Mouse (Mus musculus): Measurements from ENCODE around the gene Nab2. TPM values are rescaled to one million over a fixed set of nuclear protein-coding genes. Genes with fewer than 3 reads are reported as not detected.
A peak's percentile ranks its signal among the peaks of the same experiment; 100 is the strongest.

Nab2 gene
- polyA plus RNA-seq, 1 experiment from 2014 or later = 6.8 TPM

DNA sequence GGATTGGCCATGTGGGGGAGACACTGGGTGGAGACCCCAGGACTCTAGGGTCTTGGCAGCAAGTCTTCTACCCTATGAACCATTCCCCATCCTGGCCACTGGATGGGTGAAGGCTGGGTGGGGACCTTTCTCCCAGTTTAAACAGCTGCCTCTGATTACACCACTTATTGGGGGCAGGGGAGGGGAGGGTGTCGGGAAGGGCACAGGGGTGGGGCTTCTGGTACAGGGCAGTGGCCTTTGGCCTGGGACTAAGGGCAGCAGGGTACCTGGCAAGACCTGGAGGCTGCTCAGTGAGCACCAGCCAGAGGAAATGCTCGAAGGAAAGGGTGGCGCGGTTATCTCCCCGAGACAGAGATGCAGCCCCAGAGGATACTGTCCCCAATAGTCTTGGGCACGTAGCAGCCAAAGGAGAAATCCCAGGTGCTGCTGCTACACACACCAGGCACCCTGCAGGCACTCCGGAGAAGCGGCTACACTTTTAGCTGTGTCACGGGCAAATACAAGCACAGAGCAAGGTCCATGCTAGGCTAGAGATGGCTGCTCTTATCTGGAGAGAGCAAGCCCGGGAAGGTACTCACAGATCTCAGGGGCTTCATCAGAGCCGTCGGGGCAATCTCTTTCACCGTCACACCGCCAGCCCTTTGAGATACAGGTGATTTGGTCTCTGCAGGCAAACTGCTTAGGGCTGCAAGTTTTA is 56.1 kb downstream of the Nab2 start:
- Histone ChIP-seq H3K27ac (replicated peaks) (peak overlapping the region; percentile 24; the same call in 1 of the 2 replicates), H3K9me3 (ENCODE audit: control insufficient read depth, low read length) (no peaks in the 10 kb centered on the region), H3K4me1 (replicated peaks; ENCODE audit: control insufficient read depth, insufficient read depth) (peaks cover 6% of the 10 kb centered on the region), H3K4me3 (ENCODE audit: low read depth, low read length) (no peak overlapping the region), H3K36me3 (ENCODE audit: control insufficient read depth, insufficient read depth, low read length) (peaks cover 17% of the 10 kb centered on the region), H3K27me3 (ENCODE audit: control insufficient read depth, insufficient read depth, low read length) (no peaks in the 10 kb centered on the region), H3K9ac (ENCODE audit: low read length) (no peak overlapping the region), H3K4me2 (replicated peaks; ENCODE audit: low read depth) (no peak overlapping the region)
- TF ChIP-seq CTCF (IDR thresholded peaks at IDR 0.05; ENCODE audit: low read depth) = 0 out of 2 replicates have a peak, but pooled peaks have one; percentile 5
- TF ChIP-seq EP300 (optimal IDR thresholded peaks at IDR 0.05) = no peak
- WGBS = 73% methylated on average over 14 of the region's 14 CpGs
- DNase-seq (ENCODE audit: low spot score) = peak; percentile 38
- ATAC-seq (ENCODE audit: low FRiP score, low TSS enrichment) = peak; percentile 53

Other genes with a start within 250 kb of the Nab2 start
- gene Stac3, start 166.9 kb downstream of the Nab2 start, polyA plus RNA-seq (2015; fragmentation: Nextera tagmentation; extraction: Ambion mirVana) = 0.23 and 0.40 TPM in 2 replicates
- gene Ndufa4l2, start 153.6 kb downstream of the Nab2 start, polyA plus RNA-seq (2015; fragmentation: Nextera tagmentation; extraction: Ambion mirVana) = 58.2 and 72.8 TPM in 2 replicates
- gene Shmt2, start 146.1 kb downstream of the Nab2 start, polyA plus RNA-seq (2015; fragmentation: Nextera tagmentation; extraction: Ambion mirVana) = 38.9 and 40.9 TPM in 2 replicates
- 2.7 and 4.0 TPM in 2 replicates for gene Nxph4, start 134.0 kb downstream of the Nab2 start, polyA plus RNA-seq (2015; fragmentation: Nextera tagmentation; extraction: Ambion mirVana)
- gene Lrp1, start 47.4 kb downstream of the Nab2 start, polyA plus RNA-seq (2015; fragmentation: Nextera tagmentation; extraction: Ambion mirVana) = 32.7 and 37.4 TPM in 2 replicates
- gene Stat6, start 25.6 kb downstream of the Nab2 start, polyA plus RNA-seq (2015; fragmentation: Nextera tagmentation; extraction: Ambion mirVana) = 31.4 and 34.6 TPM in 2 replicates
- 4.1 and 4.5 TPM in 2 replicates for gene Nemp1, start 1.7 kb downstream of the Nab2 start, polyA plus RNA-seq (2015; fragmentation: Nextera tagmentation; extraction: Ambion mirVana)
- 39.3 and 42.1 TPM in 2 replicates for gene Myo1a, start 36.6 kb upstream of the Nab2 start, polyA plus RNA-seq (2015; fragmentation: Nextera tagmentation; extraction: Ambion mirVana)
- gene Tac2, start 55.9 kb upstream of the Nab2 start, polyA plus RNA-seq (2015; fragmentation: Nextera tagmentation; extraction: Ambion mirVana) = 0.34 and 0.35 TPM in 2 replicates
- gene Zbtb39, start 71.0 kb upstream of the Nab2 start, polyA plus RNA-seq (2015; fragmentation: Nextera tagmentation; extraction: Ambion mirVana) = 1.4 and 1.6 TPM in 2 replicates
- 0.77 and 0.92 TPM in 2 replicates for gene Gpr182, start 83.2 kb upstream of the Nab2 start, polyA plus RNA-seq (2015; fragmentation: Nextera tagmentation; extraction: Ambion mirVana)
- 0.19 and 0.23 TPM in 2 replicates for gene Rdh1, start 91.2 kb upstream of the Nab2 start, polyA plus RNA-seq (2015; fragmentation: Nextera tagmentation; extraction: Ambion mirVana)
- gene Rdh16f1, start 91.2 kb upstream of the Nab2 start, polyA plus RNA-seq (2015; fragmentation: Nextera tagmentation; extraction: Ambion mirVana) = 0.67 and 0.69 TPM in 2 replicates
- not detected in 2 replicates for gene Rdh9, start 107.8 kb upstream of the Nab2 start, polyA plus RNA-seq (2015; fragmentation: Nextera tagmentation; extraction: Ambion mirVana)
- 1.0 and 1.5 TPM in 2 replicates for gene Rdh16, start 132.6 kb upstream of the Nab2 start, polyA plus RNA-seq (2015; fragmentation: Nextera tagmentation; extraction: Ambion mirVana)
- not detected in 2 replicates for gene Rdh19, start 181.4 kb upstream of the Nab2 start, polyA plus RNA-seq (2015; fragmentation: Nextera tagmentation; extraction: Ambion mirVana)
- gene Rdh16f2, start 197.9 kb upstream of the Nab2 start, polyA plus RNA-seq (2015; fragmentation: Nextera tagmentation; extraction: Ambion mirVana) = not detected in 2 replicates
- 1.9 and 2.1 TPM in 2 replicates for gene Rdh7, start 220.2 kb upstream of the Nab2 start, polyA plus RNA-seq (2015; fragmentation: Nextera tagmentation; extraction: Ambion mirVana)
- gene Sdr9c7, start 229.9 kb upstream of the Nab2 start, polyA plus RNA-seq (2015; fragmentation: Nextera tagmentation; extraction: Ambion mirVana) = 24.6 and 24.7 TPM in 2 replicates

Data from stomach, postnatal 0 days (tissue).